Mouse (Mus musculus): Measurements from ENCODE around the gene Gm20772. TPM values are rescaled to one million over a fixed set of nuclear protein-coding genes. Genes with fewer than 3 reads are reported as not detected.
"Not testable (repeated sequence)": the region's sequence is repeated elsewhere in the genome, so short reads cannot be mapped to it uniquely, and the experiment has no call there.

Gm20772 gene
- total RNA-seq (2022): not detected

DNA sequence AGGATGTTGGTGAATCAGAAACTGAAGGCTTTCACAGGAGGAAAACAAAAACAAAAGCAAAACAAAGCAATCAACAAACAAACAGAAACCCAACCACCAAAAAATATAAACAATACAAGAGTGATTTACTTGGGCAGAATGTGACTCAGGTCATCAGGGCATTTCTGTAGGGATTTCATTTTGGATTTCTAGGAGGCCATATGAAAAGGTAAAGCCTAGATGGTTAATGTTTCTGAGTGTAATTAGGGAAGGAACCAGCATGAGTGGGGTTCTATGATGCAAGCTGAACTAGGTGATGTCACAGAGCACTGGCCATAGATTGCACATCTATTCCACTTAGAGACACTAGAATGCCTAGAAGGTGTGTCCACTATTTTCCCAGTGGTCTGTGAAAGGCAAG is at the start of gene Gm20772, which contains the start of gene Gm20831:
TSS of gene Gm20772 (plus strand) at position 301 of the 400 bp plus-strand sequence.
TSS of gene Gm20831 (plus strand) at position 301 of the 400 bp plus-strand sequence.
- not testable (repeated sequence) for DNase-seq

DNA sequence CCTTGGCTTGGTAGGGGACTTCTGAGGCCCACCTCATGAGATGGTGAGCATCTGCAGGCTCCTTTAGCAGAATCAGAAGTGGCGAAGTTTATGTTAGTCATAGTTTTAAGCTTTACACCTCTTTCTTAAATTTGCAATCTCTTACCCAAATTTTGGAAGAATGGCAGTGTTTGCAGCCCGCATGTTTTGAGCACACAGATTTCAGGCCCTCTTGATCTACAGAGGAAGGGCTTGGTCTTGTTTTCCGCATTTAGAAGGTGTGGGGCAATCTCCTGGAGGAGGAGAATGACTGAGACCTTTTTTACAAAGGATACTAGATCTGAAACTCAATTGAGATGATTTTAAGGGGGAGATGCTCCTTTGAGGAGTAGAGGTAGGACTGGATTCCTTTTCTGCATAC is 28.4 kb upstream of the Gm20772 start, which contains the start of gene Gm21904:
TSS of gene Gm21904 (minus strand) at position 101 of the 400 bp plus-strand sequence.
- not testable (repeated sequence) for DNase-seq

Other genes starting within 250 kb of the Gm20772 start
- gene Gm21904, start 28.5 kb upstream of the Gm20772 start, total RNA-seq (2022): not detected
- gene Gm20831, start within 50 bp of the Gm20772 start, total RNA-seq (2022): not detected
- not detected for gene Srsy, start 62.6 kb downstream of the Gm20772 start, total RNA-seq (2022)
- not detected for gene Gm21764, start 187.1 kb downstream of the Gm20772 start, total RNA-seq (2022)
- not detected for gene Ssty1, start 214.4 kb downstream of the Gm20772 start, total RNA-seq (2022)

All from adrenal gland, adult 8-10 months (tissue).